Mouse (Mus musculus) Muller cell, postnatal 12 days (primary cell): ENCODE results near the gene Cfap45.
A peak's percentile ranks its signal among the peaks of the same experiment; 100 is the strongest.

Source experiments
- DNase-seq: peaks from one replicate; pipeline ENCODE4 v3.0.0-alpha.2; 2015; ENCODE audit errors: inconsistent ontology term

Gene Cfap45

DNA sequence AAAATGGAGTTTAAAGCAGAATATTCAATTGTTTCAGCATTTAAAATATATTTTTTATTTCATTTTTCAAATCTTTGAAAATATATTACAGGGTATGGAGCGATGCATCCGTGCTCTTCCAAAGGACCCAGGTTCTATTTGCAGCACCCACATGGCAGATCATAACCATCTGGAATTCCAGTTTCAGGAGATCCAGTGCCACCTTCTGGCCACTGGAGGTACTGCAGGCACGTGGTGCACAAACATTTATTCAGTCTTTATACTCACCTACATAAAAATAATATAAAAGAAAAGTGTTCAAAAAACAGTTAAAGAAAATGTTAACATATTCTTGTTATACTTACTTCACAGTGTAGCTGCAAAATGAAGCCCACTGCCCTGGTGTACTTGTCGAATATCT is 2.6 kb upstream of the Cfap45 start:
- DNase-seq, result no peak

DNA sequence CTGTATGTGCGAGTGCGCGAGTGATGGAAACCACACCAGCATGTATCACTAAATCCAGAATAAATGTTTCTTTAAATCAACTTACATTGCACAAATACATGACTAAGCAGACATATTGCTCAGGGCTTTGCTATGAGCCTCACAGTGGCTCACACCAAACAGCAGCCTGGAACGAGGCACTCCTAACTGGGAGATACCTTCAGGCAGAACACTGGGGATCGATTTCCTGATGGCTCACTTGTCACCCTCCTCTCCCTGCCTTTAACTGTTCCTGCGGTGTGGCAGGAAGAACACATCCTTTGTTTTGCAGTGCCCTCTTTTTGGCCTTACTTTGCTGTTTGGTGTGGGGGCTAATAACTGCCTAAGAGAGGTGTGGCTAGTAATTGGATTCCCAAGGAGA is 957 bp upstream of the Cfap45 start:
- DNase-seq, result no peak

GRCm38 (mm10) chr1:172522524-172522923 is 1.9 kb downstream of the Cfap45 start:
- no peak for DNase-seq

DNA sequence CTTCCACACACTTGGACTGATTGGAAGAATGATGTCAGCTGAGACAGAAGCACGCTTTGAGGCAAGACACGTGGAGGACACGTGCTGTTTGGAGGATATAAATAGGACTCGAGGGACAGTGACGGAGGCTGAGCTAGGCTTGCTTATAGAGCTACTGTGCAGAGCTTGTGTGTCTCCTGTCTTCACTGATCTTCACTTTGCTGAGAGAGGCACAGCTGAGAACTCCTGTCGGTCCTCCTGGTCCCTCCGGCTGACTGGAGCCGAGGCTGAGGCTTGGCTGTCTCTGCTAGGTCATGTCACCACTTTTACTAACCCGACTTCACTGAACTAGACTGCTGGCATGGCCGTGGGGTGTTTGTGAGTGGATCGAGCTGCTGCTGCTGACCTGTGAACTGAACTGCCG is 3.1 kb downstream of the Cfap45 start:
- DNase-seq, result no peak

DNA sequence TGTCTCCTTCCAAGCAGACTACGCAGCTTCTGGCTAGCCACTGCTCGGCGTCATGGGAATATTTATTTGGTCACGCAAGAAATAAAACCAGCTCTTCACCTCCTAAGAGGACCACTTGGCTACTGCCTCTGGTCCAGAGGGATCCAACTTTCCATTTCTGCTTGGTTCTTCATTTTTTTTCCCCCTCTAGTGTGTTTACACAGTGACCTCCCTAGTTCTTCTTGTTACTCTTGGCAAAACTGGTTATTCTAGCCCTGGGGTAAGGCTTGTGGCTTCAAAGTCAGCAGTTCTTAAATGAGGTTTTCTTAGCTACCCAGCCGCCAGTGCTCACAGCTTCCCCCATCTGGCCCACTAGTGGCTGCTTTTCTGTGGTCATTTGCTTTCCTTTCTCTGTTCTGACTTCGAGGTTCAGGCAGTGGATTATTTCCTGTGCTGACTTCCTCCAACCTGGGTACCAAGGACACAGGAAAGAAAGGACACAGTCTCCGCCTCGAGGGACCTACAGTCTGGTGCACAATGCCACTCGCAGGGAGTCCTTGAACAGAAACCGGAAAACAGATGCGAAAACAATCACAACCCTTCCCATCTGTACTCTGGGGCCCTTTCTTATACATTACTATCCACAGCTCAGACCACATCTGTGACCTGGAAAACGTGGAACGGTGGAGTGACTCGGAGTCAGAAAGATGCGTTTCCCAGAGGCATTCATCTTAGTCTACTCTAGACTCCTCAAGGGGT is 4.6 kb downstream of the Cfap45 start:
- DNase-seq, result no peak

- DNase-seq, result no peak
These were observed 5.4 kb downstream of the Cfap45 start for GRCm38 (mm10) chr1:172525971-172526370.

- no peak for DNase-seq
These were observed 5.9 kb downstream of the Cfap45 start for GRCm38 (mm10) chr1:172526380-172527081.

DNA sequence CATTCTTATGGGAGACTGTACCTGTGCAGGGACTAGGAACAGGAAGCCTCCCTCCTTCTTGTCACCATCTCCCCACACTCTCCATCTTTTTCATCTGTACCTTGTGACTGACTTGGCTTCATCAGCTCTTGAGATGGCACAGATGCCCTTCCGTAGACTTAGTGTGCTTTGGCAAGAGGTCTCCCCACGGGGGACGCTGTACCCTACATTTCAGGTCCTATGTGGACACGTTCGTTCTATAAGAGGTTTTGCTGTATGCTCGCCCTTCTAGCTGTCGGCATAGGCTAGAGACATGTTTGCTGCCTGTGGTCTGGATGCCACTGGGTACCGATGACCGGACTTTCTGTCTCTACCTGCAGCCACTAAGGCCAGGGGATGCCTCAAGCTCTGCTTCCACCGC is 6.8 kb downstream of the Cfap45 start:
- DNase-seq, result no peak

- peak; percentile 69 for DNase-seq
These were observed 8.1 kb downstream of the Cfap45 start for GRCm38 (mm10) chr1:172528701-172529100.

DNA sequence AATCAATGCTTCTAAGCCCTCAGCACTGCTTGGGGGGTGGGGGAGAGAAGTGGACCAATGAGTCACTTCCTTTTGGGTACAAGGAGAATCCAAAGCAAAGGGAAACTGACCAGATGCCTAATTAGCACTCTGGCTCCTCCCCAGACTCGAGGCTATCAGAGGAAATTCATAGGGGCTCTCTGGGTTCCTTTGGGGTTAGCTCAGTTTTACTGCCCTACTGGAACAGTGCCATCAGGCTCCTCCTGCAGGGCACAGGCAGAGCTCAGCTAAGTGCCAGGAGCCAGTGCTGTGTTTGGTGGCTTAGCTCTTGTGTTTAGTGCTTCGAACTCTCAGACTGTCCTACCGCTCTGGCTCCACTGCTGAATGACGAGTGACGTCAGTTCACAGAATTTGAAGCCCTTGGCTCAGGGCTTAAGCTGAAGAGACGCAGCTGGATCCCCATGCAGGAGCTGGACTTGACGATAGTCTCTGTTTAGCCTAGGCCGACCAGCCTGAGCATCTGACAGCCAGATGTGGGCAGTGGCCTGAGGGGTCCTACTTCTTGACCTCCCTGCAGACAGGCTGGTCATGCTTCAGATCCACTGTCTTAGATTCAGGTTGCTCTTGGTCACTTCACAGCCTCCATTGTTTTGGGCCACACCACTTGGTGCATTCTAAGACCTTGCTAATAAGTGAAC is 10.1 kb downstream of the Cfap45 start:
- peak; percentile 41 for DNase-seq

GRCm38 (mm10) chr1:172532551-172532950 is 11.9 kb downstream of the Cfap45 start:
- DNase-seq, result no peak

DNA sequence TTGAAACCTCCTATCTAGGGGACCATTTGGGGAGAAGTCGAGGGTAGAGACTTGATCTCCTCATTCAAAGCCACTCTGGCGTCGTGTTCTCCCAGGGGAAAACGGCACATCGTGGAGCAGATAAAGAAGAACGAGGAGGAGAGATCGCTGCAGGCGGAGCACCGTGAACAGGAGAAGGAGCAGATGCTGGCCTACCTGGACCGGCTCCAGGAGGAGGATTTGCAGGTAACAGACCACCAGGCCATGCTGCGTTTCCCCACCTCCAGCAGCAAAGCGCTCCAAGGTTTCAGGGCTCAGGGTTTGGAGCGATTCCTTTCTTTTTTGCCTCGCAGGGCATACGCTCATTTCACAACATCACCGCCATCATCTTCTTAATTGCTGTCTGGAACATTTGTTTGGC is 14.5 kb downstream of the Cfap45 start:
- no peak for DNase-seq

GRCm38 (mm10) chr1:172539827-172540226 is 19.2 kb downstream of the Cfap45 start:
- no peak for DNase-seq

GRCm38 (mm10) chr1:172540283-172540820 is 19.8 kb downstream of the Cfap45 start:
- DNase-seq, result no peak

DNA sequence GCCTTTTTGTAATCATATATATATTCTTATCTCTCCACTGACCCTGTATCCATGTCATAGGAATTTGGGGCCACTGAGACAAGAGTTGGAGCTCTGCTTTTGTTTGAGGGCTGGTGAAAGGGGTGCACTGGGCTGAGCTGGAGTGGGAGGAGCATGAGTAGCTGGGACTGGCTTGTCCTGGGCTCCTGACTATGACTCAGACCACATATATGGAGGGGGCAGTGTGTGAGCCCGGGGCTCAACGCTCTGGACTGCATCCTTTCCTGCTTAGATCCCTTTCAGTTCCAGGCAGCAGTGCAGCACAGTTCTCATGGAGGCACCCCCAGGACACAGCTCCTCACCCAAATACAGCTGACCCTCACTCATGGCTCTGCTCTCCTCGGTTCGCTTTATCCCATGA is 25.5 kb downstream of the Cfap45 start:
- no peak for DNase-seq

DNA sequence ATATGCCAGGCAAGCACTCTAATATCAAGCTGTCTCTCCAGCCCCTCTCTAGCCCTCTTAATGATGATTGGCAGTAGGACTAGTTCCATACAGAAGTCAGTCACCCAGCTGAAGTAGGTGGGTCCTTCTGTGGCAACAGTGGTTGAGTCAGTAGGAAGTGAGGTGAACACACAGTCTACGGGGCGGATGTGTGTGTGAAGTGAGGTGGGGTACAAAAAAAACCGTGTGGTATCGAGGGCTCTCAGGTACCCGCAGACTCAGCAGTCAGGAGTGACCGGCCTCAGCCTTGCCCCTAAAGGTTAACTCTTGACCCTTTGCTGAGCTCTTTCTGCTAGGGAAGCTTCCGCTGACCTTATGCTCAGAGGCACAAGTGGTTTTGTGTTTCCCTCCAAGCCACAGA is 27.9 kb downstream of the Cfap45 start:
- DNase-seq, result no peak

DNA sequence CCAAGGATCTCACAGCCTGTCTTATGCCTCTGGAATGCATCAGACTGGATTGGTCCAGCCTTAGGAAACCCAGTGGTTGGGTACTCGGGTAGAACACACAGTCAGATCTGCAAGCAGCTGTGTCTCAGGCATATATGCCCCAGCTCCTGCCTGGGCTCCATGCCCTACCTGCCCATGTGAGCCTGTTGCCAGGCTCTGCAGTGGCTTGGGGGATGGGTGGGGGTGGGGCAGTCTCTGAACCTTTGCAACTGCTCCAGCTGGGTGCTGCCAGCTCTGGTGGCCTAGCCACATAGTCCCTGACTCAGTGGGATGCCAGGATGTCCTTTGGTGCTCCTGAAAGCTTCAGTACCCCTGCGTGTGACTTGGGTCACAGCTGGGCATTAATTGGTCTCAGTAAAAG is 28.7 kb downstream of the Cfap45 start:
- no peak for DNase-seq

DNA sequence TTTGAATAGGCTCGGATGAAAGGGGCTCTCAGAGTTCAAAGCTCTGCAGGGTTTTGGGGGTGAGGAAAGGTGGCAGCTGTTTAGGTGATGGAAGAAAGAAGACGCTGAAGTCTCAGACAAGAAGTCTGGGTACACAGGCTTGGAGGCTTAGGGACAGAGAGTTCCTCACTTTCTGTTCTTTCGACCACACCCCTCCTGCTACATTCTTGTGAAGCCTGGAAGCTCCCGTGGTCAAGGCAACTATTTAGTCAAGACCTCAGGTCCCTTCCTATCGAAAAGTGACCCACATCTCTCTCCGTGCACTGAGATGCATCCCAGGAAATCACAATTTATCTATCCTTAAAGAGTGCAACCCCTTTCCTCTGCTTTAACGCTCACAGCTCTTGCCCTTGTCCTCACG is 29.1 kb downstream of the Cfap45 start:
- no peak for DNase-seq

DNA sequence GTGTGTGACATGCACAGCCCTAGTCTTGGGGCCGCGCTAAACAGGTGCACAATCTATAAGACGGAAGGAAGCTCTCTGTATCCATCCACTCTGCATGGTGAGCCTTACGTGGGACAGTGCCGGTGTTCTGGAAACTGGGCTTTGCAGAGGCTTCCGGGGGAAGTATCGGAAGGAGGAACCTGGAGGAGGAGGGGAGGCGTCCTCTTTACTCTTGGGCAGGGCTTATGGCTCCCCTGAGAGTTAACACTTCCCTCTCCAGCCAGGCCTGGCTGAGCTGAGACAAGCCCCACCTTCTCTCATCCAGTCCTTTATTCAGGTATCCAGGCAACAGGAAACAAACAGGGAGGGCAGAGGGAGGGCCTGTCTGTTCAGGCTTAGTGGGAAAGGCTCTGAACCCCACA is 29.9 kb downstream of the Cfap45 start:
- DNase-seq, result peak; percentile 64

GRCm38 (mm10) chr1:172551009-172551408 is 30.4 kb downstream of the Cfap45 start:
- no peak for DNase-seq

DNA sequence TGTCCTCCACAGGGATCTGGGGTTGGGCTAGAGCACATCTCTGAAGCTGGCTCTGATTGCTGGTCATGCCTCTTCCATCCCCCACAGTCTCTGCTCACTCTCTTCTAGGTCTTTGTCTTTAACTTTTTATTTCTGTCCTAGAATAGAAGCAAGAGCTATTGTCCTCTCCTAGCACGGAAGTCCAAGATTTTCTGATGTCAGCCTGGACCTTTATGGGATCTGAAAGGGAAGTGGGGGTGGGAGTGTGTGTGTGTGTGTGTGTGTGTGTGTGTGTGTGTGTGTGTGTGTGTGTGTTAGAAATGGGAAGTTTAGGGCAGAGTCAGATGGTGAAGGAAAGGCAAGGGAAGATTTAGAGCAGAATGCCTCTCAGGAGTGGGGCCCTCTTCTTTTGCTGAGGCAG is 32.0 kb downstream of the Cfap45 start:
- DNase-seq, result no peak

DNA sequence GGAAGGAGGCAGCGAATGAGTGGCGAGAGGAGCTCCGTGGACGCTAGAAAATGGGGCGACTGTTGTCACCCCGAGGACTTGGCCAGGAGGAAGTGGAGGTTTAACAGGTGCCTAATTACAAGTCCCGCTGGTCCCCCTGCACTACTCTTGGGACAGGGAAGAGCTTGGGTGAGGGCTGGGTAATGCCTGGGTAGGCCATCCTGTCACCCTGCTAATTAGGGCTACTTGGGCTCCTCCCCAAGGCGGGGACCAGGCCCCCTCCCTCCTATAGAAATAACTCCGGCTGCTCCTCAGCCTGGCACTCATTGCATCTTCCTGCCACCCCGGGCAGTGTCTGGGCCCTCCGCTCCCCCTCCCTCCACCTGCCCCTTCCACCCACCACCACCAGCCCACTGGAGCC is 35.0 kb downstream of the Cfap45 start, which contains the start of gene Vsig8:
TSS of gene Vsig8 (plus strand) at position 301 of the 400 bp plus-strand sequence.
- no peak for DNase-seq
